Mouse (Mus musculus) testis, postnatal 10 days (tissue): ENCODE data around the gene Egfl7.

Source experiments
- DNase-seq: peaks from one replicate; pipeline ENCODE4 v3.0.0; 2021; ENCODE audit warnings: low spot score

The Egfl7 gene

DNA sequence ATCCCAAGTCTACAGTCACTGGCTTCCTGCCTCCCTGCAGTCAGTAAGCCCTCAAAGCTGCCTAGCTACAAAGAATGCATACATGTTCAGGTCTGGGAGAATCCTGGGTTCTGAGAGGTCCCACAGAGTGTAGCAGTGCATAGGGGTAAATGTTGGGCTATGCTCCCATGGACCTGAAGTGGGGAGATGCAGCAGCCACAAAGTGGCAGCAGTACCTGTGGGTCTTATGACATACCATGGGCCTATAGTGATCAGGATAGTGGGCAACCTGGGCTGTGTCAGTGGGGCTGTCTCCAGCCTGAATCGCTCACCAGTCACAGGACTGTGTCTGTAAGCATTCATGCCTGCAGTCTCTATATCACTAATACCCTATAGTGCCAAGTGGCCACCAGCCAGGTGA is at the start of gene Egfl7:
Egfl7 (plus strand) TSS at position 301 of the 400 bp plus-strand sequence.
- DNase-seq: no peak

GRCm38 (mm10) chr2:26531829-26532228 is 48.0 kb upstream of the Egfl7 start:
- no peak for DNase-seq

- DNase-seq: no peak
These were observed 46.6 kb upstream of the Egfl7 start for GRCm38 (mm10) chr2:26533249-26533648.

DNA sequence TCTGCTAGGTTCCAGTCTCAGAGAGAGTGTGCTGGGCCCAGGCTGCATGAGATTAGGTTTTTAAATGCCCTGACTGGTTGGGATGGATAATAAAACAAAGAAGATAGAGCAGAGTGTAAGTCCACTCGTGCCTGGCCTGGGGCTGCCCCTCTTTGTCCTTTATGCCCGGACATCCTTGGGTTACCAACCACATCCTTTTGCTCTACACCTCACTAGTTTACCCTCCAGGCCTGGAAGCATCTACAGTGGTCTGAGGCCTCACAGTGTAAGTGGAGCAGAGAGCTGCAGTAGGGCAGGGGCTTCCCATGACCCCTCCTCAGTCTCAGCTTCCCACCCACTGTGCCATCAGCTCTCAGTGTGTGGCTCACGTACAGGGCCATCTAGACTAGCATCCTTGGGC is 45.7 kb upstream of the Egfl7 start:
- DNase-seq: no peak

GRCm38 (mm10) chr2:26534616-26535015 is 45.2 kb upstream of the Egfl7 start:
- DNase-seq: no peak

DNA sequence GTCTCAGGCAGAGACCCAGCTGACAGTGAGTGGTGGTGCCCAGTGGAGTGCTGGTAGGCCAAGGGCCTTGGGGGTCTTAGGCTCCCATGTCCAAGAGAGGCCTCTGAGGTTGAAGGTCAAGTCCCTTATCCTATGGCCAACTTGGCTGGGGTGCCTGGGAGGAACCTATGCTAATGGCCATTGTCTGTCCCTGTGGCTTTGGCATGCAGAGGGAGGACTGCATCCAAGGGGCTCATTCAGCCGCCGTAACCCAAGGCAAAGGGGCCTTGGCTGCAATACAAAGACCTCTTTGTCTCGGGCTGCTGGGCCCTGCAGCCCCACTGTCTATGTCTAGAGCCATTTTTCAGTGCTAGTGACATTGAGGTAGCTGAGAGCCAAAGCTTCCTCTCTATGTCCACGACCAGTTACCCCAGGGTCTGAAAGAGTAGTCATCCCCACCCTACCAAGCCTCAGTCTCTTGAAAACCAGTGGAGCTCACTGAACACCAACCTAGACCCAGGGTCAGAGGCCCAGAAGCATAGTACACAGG is 44.2 kb upstream of the Egfl7 start:
- DNase-seq: no peak

- DNase-seq: no peak
These were observed 40.3 kb upstream of the Egfl7 start for GRCm38 (mm10) chr2:26539516-26539915.

- DNase-seq: no peak
These were observed 39.1 kb upstream of the Egfl7 start for GRCm38 (mm10) chr2:26540721-26541120.

- peak; percentile 60 for DNase-seq
These were observed 38.4 kb upstream of the Egfl7 start for GRCm38 (mm10) chr2:26541258-26541910.

DNA sequence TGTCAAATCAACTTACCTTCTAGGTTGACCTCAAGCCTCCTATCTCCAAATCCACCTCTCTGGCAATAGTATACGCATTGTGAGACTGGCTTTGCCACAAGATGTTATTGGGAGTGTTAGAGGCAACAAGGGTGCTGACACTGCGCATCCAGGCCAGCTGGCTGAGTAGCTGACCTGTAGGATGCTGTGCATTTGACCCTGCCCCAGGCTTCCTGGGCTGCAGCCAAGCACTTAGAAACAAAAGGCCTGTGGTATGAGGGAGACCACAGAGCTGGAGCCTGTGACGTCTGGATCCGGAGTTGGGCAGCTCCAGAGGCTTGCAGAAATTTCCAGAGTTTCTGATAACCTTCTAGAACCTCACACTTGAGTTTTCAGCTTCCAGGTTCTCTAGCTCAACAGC is 36.7 kb upstream of the Egfl7 start:
- DNase-seq: no peak

DNA sequence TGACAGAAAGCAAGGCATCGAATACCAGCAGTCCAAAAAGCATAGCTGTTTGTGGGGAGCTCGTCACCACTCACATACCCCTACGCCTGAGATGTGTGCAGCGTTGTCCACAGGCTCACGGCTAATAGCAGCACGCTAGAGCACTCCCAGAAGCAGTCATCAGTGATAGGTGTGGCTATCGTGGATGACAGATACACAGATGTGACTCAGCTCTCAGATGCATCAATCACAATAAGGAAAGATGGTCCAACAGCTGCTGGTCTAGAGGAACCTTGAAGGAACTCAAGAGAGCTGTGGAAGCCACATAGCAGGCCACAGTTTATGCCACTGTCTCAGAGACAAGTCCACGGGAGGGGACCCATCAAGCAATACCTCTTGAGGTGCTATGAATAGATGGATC is 36.0 kb upstream of the Egfl7 start:
- no peak for DNase-seq

DNA sequence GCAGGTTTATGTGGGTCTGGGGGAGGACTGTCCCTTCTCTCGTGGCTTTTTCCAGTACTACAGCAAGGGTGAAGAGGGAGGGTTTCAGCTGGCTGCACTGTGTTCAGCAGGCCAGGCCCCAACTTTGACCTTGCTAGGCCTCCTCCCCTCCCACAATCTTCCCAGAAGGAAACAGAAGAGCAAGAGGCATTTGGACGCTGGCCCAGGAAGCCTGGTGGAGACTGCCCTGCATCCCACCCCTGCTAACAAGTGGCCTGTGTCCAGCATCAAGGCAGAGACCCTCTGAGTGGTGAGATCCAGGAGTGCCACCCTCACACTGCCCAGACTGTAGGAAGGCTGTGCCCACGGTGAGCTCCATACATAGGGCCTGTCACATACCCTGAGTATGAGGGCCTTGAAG is 35.5 kb upstream of the Egfl7 start:
- peak; percentile 78 for DNase-seq

- no peak for DNase-seq
These were observed 32.3 kb upstream of the Egfl7 start for GRCm38 (mm10) chr2:26547481-26547880.

GRCm38 (mm10) chr2:26549801-26550200 is 30.0 kb upstream of the Egfl7 start:
- DNase-seq: no peak

DNA sequence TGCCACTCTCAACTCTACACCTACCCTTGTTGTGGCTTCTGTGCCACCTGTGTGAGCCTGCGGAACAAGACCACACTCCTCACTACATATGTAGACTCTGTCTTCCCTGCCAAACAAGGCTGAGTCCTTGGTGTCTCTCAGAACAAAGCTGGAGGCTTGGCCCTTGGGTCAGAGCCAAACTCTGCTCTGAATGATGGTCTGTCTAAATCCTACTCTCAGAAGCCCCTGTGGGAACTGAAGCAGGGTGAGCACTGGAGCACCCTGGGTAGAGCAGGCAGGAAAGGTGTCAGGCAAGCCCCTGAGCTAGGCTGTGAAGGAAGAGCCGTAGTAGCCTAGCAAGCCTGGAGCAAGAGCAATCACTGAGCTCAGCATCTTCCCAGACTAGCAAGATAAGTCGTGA is 29.6 kb upstream of the Egfl7 start:
- no peak for DNase-seq

DNA sequence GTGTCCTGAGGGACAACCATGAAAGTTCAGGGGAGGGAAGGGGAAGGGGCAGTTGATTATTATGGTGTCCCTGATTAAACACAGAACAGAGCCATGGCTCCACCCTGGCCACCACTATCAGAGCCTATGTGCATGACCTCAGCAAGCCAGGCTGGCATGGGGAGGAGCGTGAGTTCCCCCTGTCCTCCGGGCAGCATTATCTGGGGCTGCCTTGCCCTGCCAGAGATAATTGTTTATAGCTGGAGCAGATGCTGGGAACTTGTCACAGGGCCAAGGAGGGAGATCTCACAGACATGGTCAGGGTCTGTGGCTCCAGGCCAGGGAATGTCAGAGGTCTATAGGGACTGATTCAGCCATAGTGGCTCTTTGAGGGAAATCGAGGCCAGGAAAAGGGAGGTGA is 29.0 kb upstream of the Egfl7 start:
- DNase-seq: no peak

DNA sequence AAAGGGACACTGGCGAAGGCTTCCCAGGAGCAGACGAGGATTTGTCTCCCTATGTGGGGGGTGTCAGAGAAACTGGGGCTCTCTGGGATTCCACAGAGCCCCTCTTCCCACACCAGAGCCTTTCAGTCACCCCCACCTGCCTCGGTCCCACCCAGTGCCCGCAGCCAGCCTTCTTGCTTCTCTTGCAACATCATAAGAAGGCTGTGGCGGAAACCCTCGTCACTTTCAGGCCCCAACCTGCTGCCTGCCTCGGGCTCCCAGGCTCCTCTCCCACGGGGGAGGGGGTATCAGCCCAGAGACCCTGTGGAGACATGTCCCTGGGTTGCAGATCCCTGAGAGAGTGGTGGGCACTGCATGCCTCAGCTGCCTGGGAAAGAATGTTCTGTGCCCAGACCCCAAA is 28.4 kb upstream of the Egfl7 start:
- no peak for DNase-seq

DNA sequence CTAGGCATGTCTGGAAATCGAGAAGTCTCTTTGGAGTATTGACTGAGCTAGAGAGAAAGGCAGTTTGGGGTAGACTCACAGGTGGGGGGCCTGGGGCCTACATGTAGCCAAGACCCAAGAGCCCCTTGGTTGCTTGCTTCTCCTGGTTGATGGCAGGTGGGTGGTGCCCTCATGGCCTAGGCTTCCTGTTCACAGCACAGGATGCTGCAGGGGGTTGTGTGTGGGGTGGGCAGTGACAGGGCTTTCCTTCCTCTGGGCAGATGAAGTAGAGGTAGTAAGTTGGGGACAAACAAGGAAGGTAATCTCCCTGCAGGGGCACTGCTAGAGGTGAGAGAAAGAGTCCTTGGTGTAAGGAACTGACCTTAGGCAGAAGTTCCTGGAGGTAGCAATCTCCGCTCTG is 27.7 kb upstream of the Egfl7 start:
- DNase-seq: no peak

- no peak for DNase-seq
These were observed 25.9 kb upstream of the Egfl7 start for GRCm38 (mm10) chr2:26553904-26554303.

GRCm38 (mm10) chr2:26555076-26555475 is 24.7 kb upstream of the Egfl7 start:
- DNase-seq: peak; percentile 91

- DNase-seq: no peak
These were observed 23.2 kb upstream of the Egfl7 start for GRCm38 (mm10) chr2:26556535-26556993.

- DNase-seq: no peak
These were observed 19.3 kb upstream of the Egfl7 start for GRCm38 (mm10) chr2:26560506-26560905.

GRCm38 (mm10) chr2:26561351-26562016 is 18.3 kb upstream of the Egfl7 start:
- DNase-seq: no peak

- DNase-seq: no peak
These were observed 13.6 kb upstream of the Egfl7 start for GRCm38 (mm10) chr2:26566221-26566620.
